Mouse (Mus musculus): ENCODE data around the gene Ghr.

DNA sequence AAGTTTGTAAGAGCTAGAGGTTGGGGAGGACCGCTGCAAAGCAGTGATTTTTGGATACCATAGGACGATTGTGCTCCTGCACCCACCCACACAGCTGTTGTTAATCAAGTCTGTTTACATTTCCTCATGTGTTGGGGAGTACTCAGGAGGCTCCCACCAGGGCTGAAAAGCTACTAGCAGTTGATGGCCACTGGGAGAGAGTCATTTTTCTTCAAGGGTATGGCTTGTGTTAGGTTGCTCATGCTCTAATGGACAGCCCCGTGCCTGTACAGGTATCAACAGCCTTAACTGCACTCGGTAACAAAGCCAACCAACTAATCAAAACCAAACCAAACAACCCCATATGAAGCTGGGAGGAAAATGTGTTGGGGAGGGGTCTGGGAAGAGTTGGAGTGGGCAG is 313.8 kb downstream of the Ghr start:
- TF ChIP-seq CTCF (IDR thresholded peaks at IDR 0.05; ENCODE audit: extremely low read depth, insufficient read depth, insufficient read length, insufficient replicate concordance) = no peak
- TF ChIP-seq POLR2A (IDR thresholded peaks at IDR 0.05; ENCODE audit: low read depth, low read length) = no peak
